Mouse (Mus musculus): ENCODE results near the gene Aqp5.

Gene Aqp5

DNA sequence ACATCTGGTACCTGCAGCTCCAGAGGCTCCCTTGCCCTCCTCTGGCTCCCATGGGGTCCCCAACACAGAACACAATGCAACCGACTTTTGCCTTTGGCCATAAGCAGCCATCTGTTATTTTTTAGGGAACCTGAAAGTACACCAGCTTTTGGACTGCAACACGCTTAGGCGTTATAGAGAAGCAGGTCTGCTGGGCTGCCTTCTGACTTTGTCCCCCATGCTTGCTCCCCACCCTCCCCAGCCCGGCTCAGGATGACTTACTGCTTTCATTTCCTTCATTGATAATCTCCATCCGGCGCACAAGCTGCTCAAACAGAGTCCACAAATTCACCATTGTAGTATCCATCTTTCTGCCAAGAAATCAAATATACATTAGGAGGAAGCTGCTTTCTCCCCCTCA lies 52.0 kb downstream of the Aqp5 start:
- no peak for DNase-seq

DNA sequence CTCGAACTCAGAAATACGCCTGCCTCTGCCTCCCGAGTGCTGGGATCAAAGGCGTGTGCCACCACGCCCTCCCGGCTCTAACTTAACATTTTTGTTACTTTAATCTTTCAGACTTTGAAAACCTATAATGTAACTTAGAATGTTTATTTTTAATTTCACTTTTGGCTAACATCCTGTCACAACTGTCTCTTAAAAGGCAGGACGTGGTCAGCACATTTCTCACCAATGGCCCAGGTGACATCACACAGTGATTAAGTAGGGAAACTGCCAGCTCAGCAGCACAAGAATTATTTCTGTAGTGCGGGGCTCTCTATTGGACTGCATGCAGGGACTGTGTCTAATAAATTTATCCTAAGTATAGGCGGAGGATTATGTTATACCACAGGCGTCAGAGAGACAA lies 53.2 kb downstream of the Aqp5 start:
- DNase-seq: no peak

Measured in lung, adult 18-20 months (tissue).